ENCODE assay signal across 25 mouse cellular contexts in genomic region chr9:114399680-114400079, GRCm38 (mm10). TPM values are rescaled to one million over a fixed set of nuclear protein-coding genes. Genes with fewer than 3 reads are reported as not detected.
DNase-seq lines count a peak whose midpoint lies in the region; ATAC-seq and TF ChIP-seq lines count a peak whose summit lies in the region.
"Had no signal": no experiment of that assay in that cellular context is flagged by ENCODE, and none has a peak within 500 bp of the region (broad histone marks: within the 10 kb centered on the region; RNA-seq: fewer than 3 reads in every experiment).

No protein-coding gene starts in this region.

- ATAC-seq in liver, embryonic 11.5 days (replicated peaks; ENCODE audit: low FRiP score), result peak; percentile 69
- ATAC-seq in liver, embryonic 14.5 days (ENCODE audit: insufficient read depth), result peak; percentile 63
- ATAC-seq: hindbrain, postnatal 0 days; inflammation-experienced regulatory T-cells, adult 6 months had no signal

- H3K4me3 ChIP-seq in liver, embryonic 11.5 days (ENCODE audit: low read depth, low read length), result no peak overlapping the region
- H3K4me3 ChIP-seq in liver, embryonic 14.5 days (ENCODE audit: insufficient read depth in 1 of 2, low read depth in 2 of 2, low read length in 2 of 2), result no peak overlapping the region
- no peak overlapping the region for H3K4me3 ChIP-seq in left cerebral cortex, adult 2 months
- H3K4me3 ChIP-seq: heart, embryonic 12.5 days had no signal

- H3K27me3 ChIP-seq in liver, embryonic 11.5 days (replicated peaks; ENCODE audit: control insufficient read depth, insufficient read depth, low read length), result no peaks in the 10 kb centered on the region; the same call in 1 of the 2 replicates
- H3K27me3 ChIP-seq in liver, embryonic 14.5 days (ENCODE audit: control insufficient read depth, insufficient read depth, low read length), result no peaks in the 10 kb centered on the region
- H3K27me3 ChIP-seq: CH12.LX; forebrain, embryonic 15.5 days; heart, embryonic 12.5 days; heart, embryonic 15.5 days; hindbrain, embryonic 13.5 days had no signal

- no peaks in the 10 kb centered on the region for H3K9me3 ChIP-seq in liver, embryonic 11.5 days (ENCODE audit: control insufficient read depth, low read length)
- no peaks in the 10 kb centered on the region for H3K9me3 ChIP-seq in liver, embryonic 14.5 days (ENCODE audit: control insufficient read depth, low read length)
- H3K9me3 ChIP-seq: forebrain, embryonic 15.5 days; heart, embryonic 12.5 days; heart, embryonic 15.5 days had no signal

- no peak overlapping the region for H3K9ac ChIP-seq in liver, embryonic 11.5 days (ENCODE audit: low read depth, low read length)
- H3K9ac ChIP-seq in liver, embryonic 14.5 days (replicated peaks), result no peak overlapping the region
- H3K9ac ChIP-seq: forebrain, embryonic 15.5 days; heart, embryonic 12.5 days; heart, embryonic 15.5 days; hindbrain, embryonic 13.5 days had no signal

- H3K4me2 ChIP-seq in liver, embryonic 11.5 days, result no peak overlapping the region
- H3K4me2 ChIP-seq in liver, embryonic 14.5 days (ENCODE audit: low read depth), result no peak overlapping the region

- 0 out of 2 replicates have a peak, but pooled peaks have one; percentile 13 for TF ChIP-seq EP300 in liver, embryonic 14.5 days (IDR thresholded peaks at IDR 0.05; ENCODE audit: low read depth)

- intact Hi-C loops in left cerebral cortex, adult 2 months (cut with DNase I), result no loop called here

- no peak overlapping the region for H3K27ac ChIP-seq in liver, embryonic 11.5 days (ENCODE audit: low read depth, low read length)
- no peak overlapping the region for H3K27ac ChIP-seq in liver, embryonic 14.5 days
- no peak overlapping the region for H3K27ac ChIP-seq in left cerebral cortex, adult 2 months

- 62% methylated on average over 12 of the region's 12 CpGs for WGBS in liver, embryonic 11.5 days
- WGBS in liver, embryonic 14.5 days (ENCODE audit: insufficient replicate concordance), result 38% methylated on average over 12 of the region's 12 CpGs

- TF ChIP-seq CTCF in liver, embryonic 14.5 days (IDR thresholded peaks at IDR 0.05; ENCODE audit: low read depth), result no peak
- no peak for TF ChIP-seq CTCF in left cerebral cortex, adult 2 months (IDR thresholded peaks at IDR 0.05)

- peaks cover 6% of the 10 kb centered on the region for H3K36me3 ChIP-seq in liver, embryonic 11.5 days (ENCODE audit: control insufficient read depth, insufficient read depth, low read length)
- no peaks in the 10 kb centered on the region for H3K36me3 ChIP-seq in liver, embryonic 14.5 days (replicated peaks; ENCODE audit: control insufficient read depth, insufficient read depth, low read depth)

- H3K4me1 ChIP-seq in liver, embryonic 11.5 days (replicated peaks; ENCODE audit: control insufficient read depth, insufficient read depth, low read length), result peaks cover 18% of the 10 kb centered on the region
- peaks cover 13 to 23% of the 10 kb centered on the region in 2 experiments for H3K4me1 ChIP-seq in liver, embryonic 14.5 days (replicated peaks; ENCODE audit: control insufficient read depth in 2 of 2, insufficient read depth in 2 of 2, low read length in 1 of 2)

- DNase-seq in ES-CJ7 (ENCODE audit: low read depth, low spot score), result peak; percentile 57
- DNase-seq in R1 (ENCODE audit: low read depth, low spot score), result peak; percentile 62
- DNase-seq in liver, embryonic 11.5 days (ENCODE audit: low spot score), result no peak
- DNase-seq in liver, embryonic 14.5 days (ENCODE audit: low read depth in 3 of 3, low spot score in 3 of 3), result peak in 1 of 3 experiments; percentile 42
- DNase-seq in left cerebral cortex, adult 8-10 months (ENCODE audit: low spot score in 2 of 2), result no peak
- no peak for DNase-seq in adrenal gland, postnatal 10 days
- DNase-seq in left cerebral cortex, adult 2 months (ENCODE audit: extremely low spot score in 1 of 2, low spot score in 2 of 2), result no peak
- DNase-seq in lung, adult 18-20 months, result no peak
- DNase-seq: adrenal gland, adult 2 months; adrenal gland, postnatal 25 days; B cell, adult 2 months; cerebellum, adult 11-12 months; cerebellum, adult 8-10 months; cerebellum, postnatal 14 days; gastrocnemius, postnatal 25 days; heart, adult 18-20 months; heart, postnatal 10 days; heart, postnatal 36 days had no signal

RNA-seq across cellular contexts. Expression of gene Glb1, which starts 1.2 kb away (rescaled TPM):
- polyA plus RNA-seq in liver, embryonic 11.5 days (2014; fragmentation: Nextera tagmentation; extraction: Ambion mirVana), result 26.4 and 28.8 TPM in 2 replicates
- polyA plus RNA-seq in liver, embryonic 14.5 days (2012; rRNA removed), result 10.2 and 10.5 TPM in 2 replicates
- polyA plus RNA-seq in liver, embryonic 14.5 days (2014; fragmentation: Nextera tagmentation; extraction: Ambion mirVana), result 13.1 TPM in 2 replicates
- total RNA-seq in left cerebral cortex, adult 8-10 months (2022), result 10 to 100 TPM; 28.6 to 32.1 (median 29.6) TPM
- total RNA-seq in adrenal gland, postnatal 10 days (2021), result 10 to 100 TPM; 24.8 to 26.9 TPM
- total RNA-seq in left cerebral cortex, adult 2 months (2021), result 10 to 100 TPM; 24.5 to 24.7 TPM

RNA-seq across cellular contexts. Expression of gene Tmppe, which starts 1.2 kb away (rescaled TPM):
- 5.3 and 5.7 TPM in 2 replicates for polyA plus RNA-seq in liver, embryonic 11.5 days (2014; fragmentation: Nextera tagmentation; extraction: Ambion mirVana)
- polyA plus RNA-seq in liver, embryonic 14.5 days (2012; rRNA removed), result 1.2 TPM in 2 replicates
- 0.36 and 0.62 TPM in 2 replicates for polyA plus RNA-seq in liver, embryonic 14.5 days (2014; fragmentation: Nextera tagmentation; extraction: Ambion mirVana)
- total RNA-seq in left cerebral cortex, adult 8-10 months (2022), result 10 to 100 TPM; 10.9 to 15.1 (median 11.8) TPM
- total RNA-seq in adrenal gland, postnatal 10 days (2021), result 1 to 10 TPM; 4.4 to 7.4 TPM
- total RNA-seq in left cerebral cortex, adult 2 months (2021), result 10 to 100 TPM; 12.0 to 13.2 TPM

RNA-seq across cellular contexts. Expression of gene Crtap, which starts 9.2 kb away (rescaled TPM):
- polyA plus RNA-seq in liver, embryonic 11.5 days (2014; fragmentation: Nextera tagmentation; extraction: Ambion mirVana), result 45.7 and 46.8 TPM in 2 replicates
- polyA plus RNA-seq in liver, embryonic 14.5 days (2012; rRNA removed), result 12.8 and 13.1 TPM in 2 replicates
- polyA plus RNA-seq in liver, embryonic 14.5 days (2014; fragmentation: Nextera tagmentation; extraction: Ambion mirVana), result 13.7 and 19.6 TPM in 2 replicates
- total RNA-seq in left cerebral cortex, adult 8-10 months (2022), result 10 to 100 TPM in 1 of 4 experiments, 1 to 10 TPM in 3; 5.9 to 10.9 (median 7.6) TPM
- 10 to 100 TPM; 89.9 to 96.4 TPM for total RNA-seq in adrenal gland, postnatal 10 days (2021)
- total RNA-seq in left cerebral cortex, adult 2 months (2021), result 1 to 10 TPM; 5.3 to 7.5 TPM

Comparison
In these comparisons a context has a peak if more than half of its experiments do, and no peak if none do; other contexts are left out.
1. DNase-seq: peak in ES-CJ7 (single experiment) and R1 (single experiment); none in liver, embryonic 11.5 days (single experiment), left cerebral cortex, adult 8-10 months (0 of 2), adrenal gland, postnatal 10 days (single experiment), left cerebral cortex, adult 2 months (0 of 2) and lung, adult 18-20 months (0 of 2).
2. RNA of gene Crtap, which starts 9.2 kb away (total RNA-seq): 89.9 to 96.4 TPM in adrenal gland, postnatal 10 days; 5.9 to 10.9 TPM in left cerebral cortex, adult 8-10 months and 5.3 to 7.5 TPM in left cerebral cortex, adult 2 months; every median in the first group is over 4 times any median in the second.